Mouse (Mus musculus) heart, embryonic 11.5 days (tissue): ENCODE results near the gene Prmt9. TPM values are rescaled to one million over a fixed set of nuclear protein-coding genes. Genes with fewer than 3 reads are reported as not detected.

Source experiments
- ATAC-seq: fragments of 200-750 bp; cut with Nextera tagmentation; replicated peaks from 2 replicates; pipeline ENCODE4 v1.8.0; 2017; ENCODE audit warnings: moderate library complexity; ENCODE audit not compliant: insufficient number of reproducible peaks, low FRiP score, low TSS enrichment
- H3K27ac ChIP-seq: fragments of 300-500 bp; sonication (generic); 2 replicates; pipeline ENCODE4 v1.5.1; 2014; ENCODE audit warnings: mild to moderate bottlenecking, low read depth, low read length
- H3K27me3 ChIP-seq: fragments of 300-500 bp; sonication (generic); 2 replicates; pipeline ENCODE4 v1.6.1; 2014; ENCODE audit warnings: mild to moderate bottlenecking, low read length, mixed read lengths; ENCODE audit not compliant: control insufficient read depth, insufficient read depth
- H3K36me3 ChIP-seq: fragments of 300-500 bp; sonication (generic); 2 replicates; pipeline ENCODE4 v1.6.1; 2014; ENCODE audit warnings: mild to moderate bottlenecking, low read length, moderate library complexity, mixed read lengths; ENCODE audit not compliant: control insufficient read depth, insufficient read depth
- H3K4me1 ChIP-seq: fragments of 300-500 bp; sonication (generic); 2 replicates; pipeline ENCODE4 v1.6.1; 2014; ENCODE audit warnings: low read length; ENCODE audit not compliant: control insufficient read depth, insufficient read depth
- H3K4me2 ChIP-seq: fragments of 300-500 bp; sonication (generic); 2 replicates; pipeline ENCODE4 v1.6.1; 2014; ENCODE audit warnings: mild to moderate bottlenecking, moderate library complexity
- H3K4me3 ChIP-seq: fragments of 300-500 bp; sonication (generic); 2 replicates; pipeline ENCODE4 v1.5.1; 2014; ENCODE audit warnings: low read depth, low read length
- H3K9ac ChIP-seq: fragments of 300-500 bp; sonication (generic); 2 replicates; pipeline ENCODE4 v1.6.1; 2014; ENCODE audit warnings: mild to moderate bottlenecking, low read depth, low read length, moderate library complexity
- H3K9me3 ChIP-seq: fragments of 300-500 bp; sonication (generic); replicated peaks from 2 replicates; pipeline ENCODE4 v1.6.1; 2016; ENCODE audit warnings: low read length; ENCODE audit not compliant: control insufficient read depth
- whole genome bisulfite sequencing: fragments of 180-500 bp; shearing (Covaris S2); extraction: QIAGEN DNeasy Blood & Tissue Kit; methylation state at CpG from one replicate; pipeline ENCODE4 v1.1.7; 2014; ENCODE audit not compliant: insufficient replicate concordance; 5-methylcytosine and 5-hydroxymethylcytosine counted together
- polyA plus RNA-seq: library from polyadenylated mRNA; unstranded; fragments of >200 nt; fragmentation: Nextera tagmentation; extraction: Ambion mirVana; gene quantifications from 2 replicates; pipeline ENCODE4 v1.2.1, GENCODE M21; 2014

The Prmt9 gene
- polyA plus RNA-seq, 1 experiment from 2014 or later: 13.4 TPM

- no peaks in the 10 kb centered on the region for H3K36me3 ChIP-seq
- H3K4me1 ChIP-seq: peaks cover 19% of the 10 kb centered on the region
- H3K4me3 ChIP-seq: no peak overlapping the region
- no peak overlapping the region for H3K27ac ChIP-seq
- ATAC-seq: no peak
- no peak overlapping the region for H3K9ac ChIP-seq
- 76% methylated on average over 8 of the region's 8 CpGs for WGBS
- no peaks in the 10 kb centered on the region for H3K9me3 ChIP-seq
- H3K27me3 ChIP-seq: no peaks in the 10 kb centered on the region
- H3K4me2 ChIP-seq: no peak overlapping the region
These were observed 28.0 kb upstream of the Prmt9 start for GRCm38 (mm10) chr8:77521028-77521785.

GRCm38 (mm10) chr8:77522984-77523383 is 26.2 kb upstream of the Prmt9 start:
- ATAC-seq: no peak
- no peaks in the 10 kb centered on the region for H3K9me3 ChIP-seq
- no peaks in the 10 kb centered on the region for H3K36me3 ChIP-seq
- no peak overlapping the region for H3K27ac ChIP-seq
- no peak overlapping the region for H3K9ac ChIP-seq
- H3K4me1 ChIP-seq: peaks cover 15% of the 10 kb centered on the region
- H3K4me3 ChIP-seq: no peak overlapping the region
- H3K27me3 ChIP-seq: no peaks in the 10 kb centered on the region
- H3K4me2 ChIP-seq: no peak overlapping the region
- 87% methylated on average over 8 of the region's 8 CpGs for WGBS

GRCm38 (mm10) chr8:77524018-77524615 is 25.1 kb upstream of the Prmt9 start:
- Histone ChIP-seq H3K27me3 (no peaks in the 10 kb centered on the region), H3K9me3 (no peaks in the 10 kb centered on the region), H3K4me2 (0 out of 2 replicates have a peak overlapping the region, but pooled peaks have one; percentile 22), H3K4me1 (peaks cover 9% of the 10 kb centered on the region), H3K9ac (no peak overlapping the region), H3K36me3 (no peaks in the 10 kb centered on the region), H3K27ac (no peak overlapping the region), H3K4me3 (no peak overlapping the region)
- no peak for ATAC-seq
- WGBS: 52% methylated on average over 14 of the region's 14 CpGs

- Histone ChIP-seq H3K4me3 (no peak overlapping the region), H3K4me1 (peaks cover 9% of the 10 kb centered on the region), H3K9ac (no peak overlapping the region), H3K9me3 (no peaks in the 10 kb centered on the region), H3K4me2 (no peak overlapping the region), H3K36me3 (no peaks in the 10 kb centered on the region), H3K27me3 (no peaks in the 10 kb centered on the region), H3K27ac (no peak overlapping the region)
- 90% methylated on average over 2 of the region's 2 CpGs for WGBS
- no peak for ATAC-seq
These were observed 24.3 kb upstream of the Prmt9 start for GRCm38 (mm10) chr8:77524906-77525305.

GRCm38 (mm10) chr8:77526130-77526529 is 23.1 kb upstream of the Prmt9 start:
- 85% methylated on average over 8 of the region's 8 CpGs for WGBS

GRCm38 (mm10) chr8:77534358-77534992 is 14.7 kb upstream of the Prmt9 start:
- Histone ChIP-seq H3K9me3 (no peaks in the 10 kb centered on the region), H3K9ac (no peak overlapping the region), H3K4me2 (no peak overlapping the region), H3K4me1 (no peaks in the 10 kb centered on the region), H3K27me3 (no peaks in the 10 kb centered on the region), H3K4me3 (no peak overlapping the region), H3K27ac (no peak overlapping the region), H3K36me3 (no peaks in the 10 kb centered on the region)
- no peak for ATAC-seq
- 54% methylated on average over 8 of the region's 8 CpGs for WGBS

More at GRCm38 (mm10) chr8:77526130-77526529, 23.1 kb upstream of the Prmt9 start:
- Histone ChIP-seq H3K4me3 (no peak overlapping the region), H3K4me1 (peaks cover 9% of the 10 kb centered on the region), H3K9me3 (no peaks in the 10 kb centered on the region), H3K27me3 (no peaks in the 10 kb centered on the region), H3K4me2 (no peak overlapping the region), H3K27ac (no peak overlapping the region), H3K36me3 (no peaks in the 10 kb centered on the region), H3K9ac (no peak overlapping the region)
- ATAC-seq: no peak

GRCm38 (mm10) chr8:77535026-77535595 is 14.1 kb upstream of the Prmt9 start:
- no peak overlapping the region for H3K4me2 ChIP-seq
- ATAC-seq: no peak

GRCm38 (mm10) chr8:77536821-77537220 is 12.4 kb upstream of the Prmt9 start:
- no peak for ATAC-seq

More at GRCm38 (mm10) chr8:77535026-77535595, 14.1 kb upstream of the Prmt9 start:
- Histone ChIP-seq H3K36me3 (no peaks in the 10 kb centered on the region), H3K9me3 (no peaks in the 10 kb centered on the region), H3K27me3 (no peaks in the 10 kb centered on the region), H3K27ac (no peak overlapping the region), H3K4me3 (no peak overlapping the region), H3K9ac (no peak overlapping the region), H3K4me1 (no peaks in the 10 kb centered on the region)
- 81% methylated on average over 5 of the region's 5 CpGs for WGBS

More at GRCm38 (mm10) chr8:77536821-77537220, 12.4 kb upstream of the Prmt9 start:
- Histone ChIP-seq H3K4me3 (no peak overlapping the region), H3K36me3 (no peaks in the 10 kb centered on the region), H3K9me3 (no peaks in the 10 kb centered on the region), H3K27ac (no peak overlapping the region), H3K4me2 (no peak overlapping the region), H3K4me1 (no peaks in the 10 kb centered on the region), H3K27me3 (no peaks in the 10 kb centered on the region), H3K9ac (no peak overlapping the region)
- WGBS: 82% methylated on average over 12 of the region's 12 CpGs
